ENCODE assay signal across 8 mouse cellular contexts in genomic region chr2:166636867-166637672, GRCm38 (mm10).
A peak's percentile ranks its signal among the peaks of the same experiment; 100 is the strongest.
DNase-seq lines count a peak whose midpoint lies in the region.

No protein-coding gene starts in this region.

- peak; percentile 72 for DNase-seq in kidney, adult 9 months
- DNase-seq in kidney, adult 18-20 months = no peak
- peak; percentile 71 to 78 for DNase-seq in frontal cortex, postnatal 36 days (ENCODE audit: low spot score in 2 of 2)
- DNase-seq in layer of hippocampus, postnatal 14 days (ENCODE audit: low spot score in 2 of 2) = peak; percentile 77 to 89
- DNase-seq in right cerebral cortex, postnatal 14 days = peak; percentile 66
- DNase-seq in urinary bladder, postnatal 10 days (ENCODE audit: low spot score) = no peak
- no peak for DNase-seq in spleen, postnatal 4 days (ENCODE audit: low spot score in 2 of 2)
- no peak for DNase-seq in heart, adult 8-10 months (ENCODE audit: low spot score)

Comparison
In these comparisons a context has a peak if more than half of its experiments do, and no peak if none do; other contexts are left out.
1. DNase-seq: peak in kidney, adult 9 months (single experiment), frontal cortex, postnatal 36 days (2 of 2), layer of hippocampus, postnatal 14 days (2 of 2) and right cerebral cortex, postnatal 14 days (single experiment); none in kidney, adult 18-20 months (single experiment), urinary bladder, postnatal 10 days (single experiment), spleen, postnatal 4 days (0 of 2) and heart, adult 8-10 months (single experiment).